Mouse (Mus musculus) myocyte (in vitro differentiated cells): Measurements from ENCODE around the gene Paqr4. TPM values are rescaled to one million over a fixed set of nuclear protein-coding genes. Genes with fewer than 3 reads are reported as not detected.

Experiments
- H3K27me3 ChIP-seq: one replicate; pipeline ENCODE4 v1.6.1; 2011; ENCODE audit not compliant: control insufficient read depth, insufficient read depth, insufficient read length
- H3K36me3 ChIP-seq: one replicate; pipeline ENCODE4 v1.6.1; 2011; ENCODE audit not compliant: control insufficient read depth, insufficient read depth
- H3K4me2 ChIP-seq: one replicate; pipeline ENCODE4 v1.6.1; 2011; ENCODE audit warnings: low read depth, control low read depth
- H3K4me3 ChIP-seq: one replicate; pipeline ENCODE4 v1.5.1; 2011; ENCODE audit warnings: mild to moderate bottlenecking, control low read depth, moderate library complexity
- H3K79me2 ChIP-seq: one replicate; pipeline ENCODE4 v1.6.1; 2011; ENCODE audit not compliant: control insufficient read depth, insufficient read depth
- H3ac ChIP-seq: one replicate; pipeline ENCODE4 v1.6.1; 2011; ENCODE audit not compliant: control insufficient read depth, insufficient read length
- CEBPB ChIP-seq: IDR thresholded peaks from 2 replicates; pipeline ENCODE4 v1.6.1; 2011; ENCODE audit warnings: mild to moderate bottlenecking, moderate library complexity; ENCODE audit not compliant: poor library complexity, insufficient read depth, severe bottlenecking
- E2F4 ChIP-seq: IDR thresholded peaks from one replicate; pipeline ENCODE4 v1.6.1; 2011; ENCODE audit warnings: mild to moderate bottlenecking, control low read depth, moderate library complexity; ENCODE audit not compliant: insufficient read depth
- MAX ChIP-seq: IDR thresholded peaks from one replicate; pipeline ENCODE4 v1.6.1; 2011; ENCODE audit warnings: low read depth, mild to moderate bottlenecking, control low read depth
- MYOD1 ChIP-seq, 3 experiments: IDR thresholded peaks; one replicate each; pipeline ENCODE4 v1.6.1; 2011; ENCODE audit warnings: control low read depth in 2 of 3, low read depth in 2 of 3, mild to moderate bottlenecking in 2 of 3, moderate library complexity in 1 of 3; ENCODE audit not compliant: insufficient read length in 2 of 3, control insufficient read depth in 1 of 3
- MYOG ChIP-seq, 3 experiments: IDR thresholded peaks; one replicate each; pipeline ENCODE4 v1.6.1; 2011; ENCODE audit warnings: control low read depth in 2 of 3, low read depth in 2 of 3, mild to moderate bottlenecking in 2 of 3; ENCODE audit not compliant: insufficient read length in 2 of 3, control insufficient read depth in 1 of 3, insufficient read depth in 1 of 3
- POLR2A ChIP-seq: IDR thresholded peaks from one replicate; pipeline ENCODE4 v1.6.1; 2011; ENCODE audit warnings: low read depth, mild to moderate bottlenecking, control low read depth, moderate library complexity; ENCODE audit not compliant: insufficient read length
- POLR2AphosphoS2 ChIP-seq: IDR thresholded peaks from one replicate; pipeline ENCODE4 v1.6.1; 2011; ENCODE audit warnings: low read depth, control low read depth; ENCODE audit not compliant: insufficient read length
- REST ChIP-seq: IDR thresholded peaks from one replicate; pipeline ENCODE4 v1.6.1; 2011; ENCODE audit warnings: mild to moderate bottlenecking, control low read depth, moderate library complexity; ENCODE audit not compliant: insufficient read depth, insufficient read length
- SRF ChIP-seq: IDR thresholded peaks from one replicate; pipeline ENCODE4 v1.6.1; 2011; ENCODE audit warnings: low read depth; ENCODE audit not compliant: control insufficient read depth, insufficient read length
- TCF12 ChIP-seq: IDR thresholded peaks from one replicate; pipeline ENCODE4 v1.6.1; 2011; ENCODE audit warnings: mild to moderate bottlenecking, control low read depth; ENCODE audit not compliant: poor library complexity, insufficient read depth, severe bottlenecking
- TCF3 ChIP-seq: IDR thresholded peaks from one replicate; pipeline ENCODE4 v1.6.1; 2011; ENCODE audit warnings: low read depth, control low read depth; ENCODE audit not compliant: insufficient read length
- USF1 ChIP-seq: IDR thresholded peaks from one replicate; pipeline ENCODE4 v1.6.1; 2011; ENCODE audit warnings: low read depth, mild to moderate bottlenecking, control low read depth, moderate library complexity
- polyA plus RNA-seq: library from polyadenylated mRNA; unstranded; fragments of >200 nt; fragmentation: generic; extraction: Trizol; gene quantifications from one replicate; pipeline ENCODE4 v1.2.1, GENCODE M21; 2012; ENCODE audit warnings: missing spikeins

Paqr4 gene
- polyA plus RNA-seq, 1 experiment, result 15.4 TPM

- no peaks in the 10 kb centered on the region for H3K36me3 ChIP-seq
- TF ChIP-seq MAX, result no peak
- TF ChIP-seq SRF, result no peak
- no peak for TF ChIP-seq MYOD1 (IDR thresholded peaks at IDR 0.05; ENCODE audit: control insufficient read depth in 1 of 3, insufficient read length in 2 of 3, low read depth in 2 of 3)
- TF ChIP-seq TCF3, result no peak
- no peak for TF ChIP-seq E2F4
- no peak for TF ChIP-seq CEBPB
- no peak for TF ChIP-seq TCF12
- no peak for TF ChIP-seq REST
- no peak overlapping the region for H3K4me2 ChIP-seq
- H3ac ChIP-seq, result no peak overlapping the region
- H3K4me3 ChIP-seq, result no peak overlapping the region
- no peaks in the 10 kb centered on the region for H3K79me2 ChIP-seq
- H3K27me3 ChIP-seq, result peaks cover 11% of the 10 kb centered on the region
Measured at GRCm38 (mm10) chr17:23703301-23703700, 37.4 kb downstream of the Paqr4 start.

GRCm38 (mm10) chr17:23700079-23700478 lies 40.6 kb downstream of the Paqr4 start:
- peak overlapping the region; percentile 36 for H3K4me2 ChIP-seq
- H3K79me2 ChIP-seq, result no peaks in the 10 kb centered on the region
- TF ChIP-seq MYOD1 (IDR thresholded peaks at IDR 0.05; ENCODE audit: control insufficient read depth in 1 of 3, insufficient read length in 2 of 3, low read depth in 2 of 3) (peak in 1 of 3 experiments; percentile 1), POLR2A (peak; percentile 87), POLR2AphosphoS2 (peak; percentile 79), SRF (no peak), TCF3 (no peak), USF1 (no peak), MYOG (IDR thresholded peaks at IDR 0.05; ENCODE audit: control insufficient read depth in 1 of 3, insufficient read depth in 1 of 3, insufficient read length in 2 of 3, low read depth in 2 of 3) (peak in 1 of 3 experiments; percentile 31)
- peak overlapping the region; percentile 73 for H3ac ChIP-seq
- no peaks in the 10 kb centered on the region for H3K36me3 ChIP-seq
- H3K27me3 ChIP-seq, result no peaks in the 10 kb centered on the region
- no peak overlapping the region for H3K4me3 ChIP-seq

DNA sequence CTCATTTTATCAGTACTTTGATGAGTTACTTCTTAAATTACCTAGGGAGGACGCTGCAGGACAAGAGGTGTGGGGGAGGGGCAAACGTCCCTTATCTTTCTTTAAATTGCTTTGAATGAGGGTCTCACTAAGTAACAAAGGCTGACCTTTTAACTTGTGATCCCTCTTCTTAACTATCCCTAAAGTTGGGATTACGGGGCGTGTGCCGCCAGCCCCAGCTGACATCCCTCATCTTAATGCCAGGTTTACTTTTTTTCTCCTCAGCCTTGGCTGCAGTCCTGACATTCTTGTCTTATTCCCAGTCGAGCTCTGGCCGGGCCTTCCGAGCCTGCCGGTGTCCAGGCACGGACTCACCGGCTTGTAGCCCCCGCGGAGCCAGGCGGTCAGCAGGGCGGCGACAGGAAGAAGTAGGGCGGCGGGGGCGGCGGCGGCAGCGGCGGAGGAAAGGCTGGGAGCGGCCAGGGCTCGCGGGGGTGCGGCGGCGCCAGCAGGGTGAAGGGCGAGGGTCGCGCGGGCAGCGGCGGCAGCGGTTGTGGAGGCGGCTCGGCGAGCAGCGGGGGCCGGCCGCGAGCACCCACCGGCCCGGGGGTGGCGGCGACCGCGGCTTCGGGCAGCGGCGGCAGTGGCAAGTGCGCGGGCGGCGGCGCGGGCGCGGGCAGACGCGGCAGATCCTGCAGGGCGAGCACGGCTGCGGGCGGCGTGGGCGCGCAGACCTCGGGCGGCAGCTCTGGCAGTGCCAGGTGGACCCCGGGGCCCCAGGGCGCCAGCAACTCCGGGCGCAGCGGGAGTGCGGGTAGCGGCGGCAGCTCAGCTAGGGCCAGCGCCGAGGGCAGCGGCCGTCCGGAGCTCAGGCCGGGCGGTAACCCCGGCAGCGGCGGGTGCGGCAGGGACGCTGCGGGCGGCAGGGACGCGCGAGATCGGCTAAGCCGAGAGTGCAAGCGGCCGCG lies 41.3 kb downstream of the Paqr4 start:
- H3ac ChIP-seq, result peak overlapping the region; percentile 73
- H3K36me3 ChIP-seq, result no peaks in the 10 kb centered on the region
- peak overlapping the region; percentile 21 for H3K4me3 ChIP-seq
- H3K79me2 ChIP-seq, result no peaks in the 10 kb centered on the region
- TF ChIP-seq POLR2A (peak; percentile 43), USF1 (no peak)
- H3K27me3 ChIP-seq, result no peaks in the 10 kb centered on the region
- H3K4me2 ChIP-seq, result peak overlapping the region; percentile 73

- H3K36me3 ChIP-seq, result no peaks in the 10 kb centered on the region
- no peak overlapping the region for H3ac ChIP-seq
- H3K4me3 ChIP-seq, result no peak overlapping the region
- H3K27me3 ChIP-seq, result no peaks in the 10 kb centered on the region
- H3K4me2 ChIP-seq, result no peak overlapping the region
- H3K79me2 ChIP-seq, result no peaks in the 10 kb centered on the region
- TF ChIP-seq E2F4 (no peak), USF1 (no peak), TCF3 (no peak), REST (no peak), SRF (no peak), POLR2AphosphoS2 (no peak), MYOD1 (IDR thresholded peaks at IDR 0.05; ENCODE audit: control insufficient read depth in 1 of 3, insufficient read length in 2 of 3, low read depth in 2 of 3) (no peak), MYOG (IDR thresholded peaks at IDR 0.05; ENCODE audit: control insufficient read depth in 1 of 3, insufficient read depth in 1 of 3, insufficient read length in 2 of 3, low read depth in 2 of 3) (no peak), CEBPB (no peak), MAX (no peak), POLR2A (no peak), TCF12 (no peak)
Measured at GRCm38 (mm10) chr17:23695801-23696200, 44.9 kb downstream of the Paqr4 start.

DNA sequence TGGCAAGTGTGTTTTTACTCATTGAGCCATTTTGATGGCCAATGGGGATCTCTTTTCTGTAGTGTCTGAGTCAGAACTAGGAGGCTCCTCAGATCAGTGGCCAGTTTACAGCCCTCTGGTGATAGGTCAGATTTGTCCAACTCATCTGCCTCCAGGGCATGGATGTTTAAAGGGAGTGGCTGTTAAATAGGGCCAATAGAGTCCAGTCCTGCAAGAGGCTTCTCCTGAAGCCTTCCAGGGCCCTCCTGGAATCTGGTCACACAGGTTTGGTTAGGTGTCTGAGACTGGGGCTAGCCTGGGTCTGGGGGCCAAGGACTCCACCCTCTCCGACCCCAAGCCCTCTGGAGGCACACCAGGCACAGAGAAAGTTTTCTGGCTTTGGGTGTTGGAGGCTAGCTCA lies 46.2 kb downstream of the Paqr4 start:
- no peaks in the 10 kb centered on the region for H3K27me3 ChIP-seq
- H3K4me3 ChIP-seq, result no peak overlapping the region
- no peaks in the 10 kb centered on the region for H3K36me3 ChIP-seq
- peak overlapping the region; percentile 27 for H3K4me2 ChIP-seq
- H3K79me2 ChIP-seq, result no peaks in the 10 kb centered on the region
- H3ac ChIP-seq, result no peak overlapping the region
- TF ChIP-seq POLR2AphosphoS2, result no peak
- no peak for TF ChIP-seq TCF12
- no peak for TF ChIP-seq TCF3
- no peak for TF ChIP-seq SRF
- TF ChIP-seq MYOD1 (IDR thresholded peaks at IDR 0.05; ENCODE audit: control insufficient read depth in 1 of 3, insufficient read length in 2 of 3, low read depth in 2 of 3), result no peak

Other genes starting within 250 kb of the Paqr4 start
- 9.9 TPM for gene Zfp213, start 176.6 kb downstream of the Paqr4 start, polyA plus RNA-seq
- 5.1 TPM for gene Zfp13, start 141.4 kb downstream of the Paqr4 start, polyA plus RNA-seq
- gene Zscan10, start 140.0 kb downstream of the Paqr4 start, polyA plus RNA-seq, result 0.02 TPM
- gene Mmp25, start 95.6 kb downstream of the Paqr4 start, polyA plus RNA-seq, result not detected
- 0.14 TPM for gene Bicdl2, start 80.4 kb downstream of the Paqr4 start, polyA plus RNA-seq
- gene Hcfc1r1, start 67.3 kb downstream of the Paqr4 start, polyA plus RNA-seq, result 199 TPM
- gene Thoc6, start 67.0 kb downstream of the Paqr4 start, polyA plus RNA-seq, result 30.1 TPM
- 328 TPM for gene Tnfrsf12a, start 63.4 kb downstream of the Paqr4 start, polyA plus RNA-seq
- not detected for gene Cldn6, start 61.6 kb downstream of the Paqr4 start, polyA plus RNA-seq
- 0.24 TPM for gene Cldn9, start 56.8 kb downstream of the Paqr4 start, polyA plus RNA-seq
- gene 1520401A03Rik, start 18.1 kb downstream of the Paqr4 start, polyA plus RNA-seq, result 0.40 TPM
- 11.5 TPM for gene Pkmyt1, start 14.5 kb downstream of the Paqr4 start, polyA plus RNA-seq
- gene Kremen2, start 5.0 kb upstream of the Paqr4 start, polyA plus RNA-seq, result 0.88 TPM
- gene Flywch1, start 30.7 kb upstream of the Paqr4 start, polyA plus RNA-seq, result 43.5 TPM
- 0.42 TPM for gene Flywch2, start 45.2 kb upstream of the Paqr4 start, polyA plus RNA-seq
- 58.2 TPM for gene Srrm2, start 49.7 kb upstream of the Paqr4 start, polyA plus RNA-seq
- 986 TPM for gene Elob, start 88.3 kb upstream of the Paqr4 start, polyA plus RNA-seq
- not detected for gene Prss33, start 95.2 kb upstream of the Paqr4 start, polyA plus RNA-seq
- gene Prss32, start 103.0 kb upstream of the Paqr4 start, polyA plus RNA-seq, result 0.04 TPM
- 0.05 TPM for gene Prss41, start 103.3 kb upstream of the Paqr4 start, polyA plus RNA-seq
- not detected for gene Prss21, start 127.2 kb upstream of the Paqr4 start, polyA plus RNA-seq
- gene Dcpp1, start 140.0 kb upstream of the Paqr4 start, polyA plus RNA-seq, result not detected
- gene Dcpp2, start 140.0 kb upstream of the Paqr4 start, polyA plus RNA-seq, result not detected
- gene Dcpp3, start 176.6 kb upstream of the Paqr4 start, polyA plus RNA-seq, result not detected
- not detected for gene Sbp, start 200.8 kb upstream of the Paqr4 start, polyA plus RNA-seq
- gene Sbpl, start 214.4 kb upstream of the Paqr4 start, polyA plus RNA-seq, result not detected
- gene Prss30, start 239.7 kb upstream of the Paqr4 start, polyA plus RNA-seq, result 0.06 TPM